ENCODE assay signal across 23 mouse cellular contexts in the genomic region with DNA sequence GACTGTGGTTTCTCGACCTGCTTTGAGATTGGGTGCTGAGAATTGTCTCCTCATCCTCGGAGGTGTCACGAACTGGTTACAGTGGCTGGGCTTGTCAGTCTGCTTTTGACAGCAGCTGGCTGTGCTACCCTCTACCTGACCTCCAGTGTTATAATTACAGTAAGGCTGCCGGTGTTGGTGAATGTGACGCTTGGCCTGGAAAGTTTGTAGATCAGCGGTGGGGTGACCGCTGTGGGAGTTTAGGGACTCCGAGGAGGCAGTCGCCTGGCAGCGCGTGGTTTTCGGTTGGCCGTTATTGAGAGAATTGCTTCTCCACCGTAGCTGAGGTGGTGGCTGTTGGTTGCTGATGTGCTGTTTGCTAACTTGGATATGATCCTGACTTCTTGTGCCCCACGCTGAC.
DNase-seq lines count a peak whose midpoint lies in the region; ATAC-seq and TF ChIP-seq lines count a peak whose summit lies in the region.
"Had no signal": no experiment of that assay in that cellular context is flagged by ENCODE, and none has a peak within 500 bp of the region (broad histone marks: within the 10 kb centered on the region; RNA-seq: fewer than 3 reads in every experiment).

No protein-coding gene starts in this region.

- H3K27ac ChIP-seq in gastrocnemius, adult 2 months = peak overlapping the region; percentile 81; the same call in 1 of the 2 replicates
- H3K27ac ChIP-seq in heart, adult 2 months = peak overlapping the region; percentile 30
- no peak overlapping the region for H3K27ac ChIP-seq in heart, embryonic 11.5 days (ENCODE audit: low read depth, low read length)
- peak overlapping the region; percentile 28; the same call in 1 of the 2 replicates for H3K27ac ChIP-seq in intestine, postnatal 0 days (ENCODE audit: low read depth, low read length)
- no peak overlapping the region for H3K27ac ChIP-seq in intestine, embryonic 15.5 days
- H3K27ac ChIP-seq: embryonic facial prominence, embryonic 12.5 days; embryonic facial prominence, embryonic 15.5 days; heart, embryonic 15.5 days; hindbrain, embryonic 14.5 days; hindbrain, postnatal 0 days had no signal

- H3K79me2 ChIP-seq in heart, adult 2 months (replicated peaks; ENCODE audit: control insufficient read depth, insufficient read depth, low read length) = no peaks in the 10 kb centered on the region

- no peak for TF ChIP-seq CTCF in gastrocnemius, adult 2 months (IDR thresholded peaks at IDR 0.05)
- TF ChIP-seq CTCF in heart, adult 2 months (IDR thresholded peaks at IDR 0.05) = no peak
- no peak for TF ChIP-seq CTCF in intestine, postnatal 0 days (IDR thresholded peaks at IDR 0.05; ENCODE audit: low read depth)

- H3K4me2 ChIP-seq in heart, embryonic 11.5 days = no peak overlapping the region
- no peak overlapping the region for H3K4me2 ChIP-seq in intestine, postnatal 0 days (replicated peaks; ENCODE audit: low read depth)
- H3K4me2 ChIP-seq in intestine, embryonic 15.5 days (replicated peaks) = no peak overlapping the region
- H3K4me2 ChIP-seq: embryonic facial prominence, embryonic 12.5 days; embryonic facial prominence, embryonic 15.5 days; heart, embryonic 15.5 days; hindbrain, embryonic 14.5 days had no signal

- no peaks in the 10 kb centered on the region for H3K27me3 ChIP-seq in heart, adult 2 months (ENCODE audit: control insufficient read depth, insufficient read depth, low read length)
- H3K27me3 ChIP-seq in heart, embryonic 11.5 days (ENCODE audit: control insufficient read depth, insufficient read depth, low read length) = no peaks in the 10 kb centered on the region
- no peaks in the 10 kb centered on the region for H3K27me3 ChIP-seq in intestine, postnatal 0 days (replicated peaks; ENCODE audit: control insufficient read depth, insufficient read depth, low read length)
- H3K27me3 ChIP-seq in intestine, embryonic 15.5 days (replicated peaks) = no peaks in the 10 kb centered on the region
- H3K27me3 ChIP-seq: embryonic facial prominence, embryonic 12.5 days; embryonic facial prominence, embryonic 15.5 days; heart, embryonic 15.5 days had no signal

- H3K36me3 ChIP-seq in heart, adult 2 months (ENCODE audit: control insufficient read depth, insufficient read depth, low read length) = peaks cover 22% of the 10 kb centered on the region
- peaks cover 9% of the 10 kb centered on the region for H3K36me3 ChIP-seq in heart, embryonic 11.5 days (ENCODE audit: control insufficient read depth, insufficient read depth, low read length)
- peaks cover 29% of the 10 kb centered on the region for H3K36me3 ChIP-seq in intestine, postnatal 0 days (ENCODE audit: control insufficient read depth, insufficient read depth)
- H3K36me3 ChIP-seq in intestine, embryonic 15.5 days = no peaks in the 10 kb centered on the region

- intact Hi-C loops in gastrocnemius, adult 2 months (cut with DNase I) = no loop called here
- intact Hi-C loops in heart, adult 2 months (cut with DNase I) = no loop called here

- H3K4me3 ChIP-seq in gastrocnemius, adult 2 months = no peak overlapping the region
- H3K4me3 ChIP-seq in heart, adult 2 months = no peak overlapping the region
- H3K4me3 ChIP-seq in heart, embryonic 11.5 days (ENCODE audit: low read depth, low read length) = no peak overlapping the region
- no peak overlapping the region for H3K4me3 ChIP-seq in intestine, postnatal 0 days (ENCODE audit: low read depth, low read length)
- no peak overlapping the region for H3K4me3 ChIP-seq in intestine, embryonic 15.5 days (replicated peaks)
- H3K4me3 ChIP-seq: embryonic facial prominence, embryonic 12.5 days; embryonic facial prominence, embryonic 15.5 days; heart, embryonic 15.5 days had no signal

- no peak for TF ChIP-seq EP300 in heart, adult 2 months (IDR thresholded peaks at IDR 0.05; ENCODE audit: insufficient read depth, low read depth, low read length)

- no peak for TF ChIP-seq POLR2A in heart, adult 2 months (IDR thresholded peaks at IDR 0.05; ENCODE audit: insufficient read depth, low read depth, low read length)

- H3K9me3 ChIP-seq in heart, embryonic 11.5 days (replicated peaks; ENCODE audit: control insufficient read depth, low read length) = no peaks in the 10 kb centered on the region
- no peaks in the 10 kb centered on the region for H3K9me3 ChIP-seq in intestine, postnatal 0 days (ENCODE audit: control insufficient read depth)
- no peaks in the 10 kb centered on the region for H3K9me3 ChIP-seq in intestine, embryonic 15.5 days
- H3K9me3 ChIP-seq: embryonic facial prominence, embryonic 12.5 days; embryonic facial prominence, embryonic 15.5 days; heart, embryonic 15.5 days had no signal

- ATAC-seq in heart, embryonic 11.5 days (replicated peaks; ENCODE audit: insufficient number of reproducible peaks, low FRiP score, low TSS enrichment) = no peak
- no peak for ATAC-seq in intestine, postnatal 0 days
- ATAC-seq in intestine, embryonic 15.5 days = no peak
- ATAC-seq: forebrain, embryonic 14.5 days; forebrain, postnatal 0 days; hindbrain, postnatal 0 days; inflammation-experienced regulatory T-cells, adult 6 months had no signal

- H3K4me1 ChIP-seq in heart, adult 2 months (ENCODE audit: control insufficient read depth, insufficient read depth, low read length) = peaks cover 3% of the 10 kb centered on the region
- H3K4me1 ChIP-seq in heart, embryonic 11.5 days (ENCODE audit: control insufficient read depth, insufficient read depth, low read length) = no peaks in the 10 kb centered on the region
- H3K4me1 ChIP-seq in intestine, postnatal 0 days (replicated peaks; ENCODE audit: control insufficient read depth, insufficient read depth, low read length) = no peaks in the 10 kb centered on the region
- no peaks in the 10 kb centered on the region for H3K4me1 ChIP-seq in intestine, embryonic 15.5 days (replicated peaks)
- H3K4me1 ChIP-seq: embryonic facial prominence, embryonic 12.5 days; embryonic facial prominence, embryonic 15.5 days; heart, embryonic 15.5 days had no signal

- WGBS in heart, adult 2 months = 82% methylated on average over 15 of the region's 15 CpGs
- WGBS in heart, embryonic 11.5 days (ENCODE audit: insufficient replicate concordance) = 88% methylated on average over 15 of the region's 15 CpGs
- WGBS in intestine, postnatal 0 days = 93% methylated on average over 15 of the region's 15 CpGs
- 93% methylated on average over 15 of the region's 15 CpGs for WGBS in intestine, embryonic 15.5 days

- DNase-seq in gastrocnemius, adult 2 months = peak; percentile 36
- no peak for DNase-seq in gastrocnemius, postnatal 25 days
- peak; percentile 25 to 32 for DNase-seq in heart, adult 2 months
- no peak for DNase-seq in natural killer cell, adult 2 months (ENCODE audit: low spot score in 2 of 2)
- DNase-seq: adrenal gland, postnatal 10 days; adrenal gland, postnatal 36 days; cerebellum, adult 11 months; cerebellum, adult 2 months; cerebellum, adult 9-11 months; forebrain, postnatal 0 days; gastrocnemius, postnatal 36 days; kidney, adult 11 months; kidney, adult 8-10 months had no signal

- no peak overlapping the region for H3K9ac ChIP-seq in heart, adult 2 months (ENCODE audit: low read depth, low read length)
- no peak overlapping the region for H3K9ac ChIP-seq in heart, embryonic 11.5 days (ENCODE audit: low read depth, low read length)
- no peak overlapping the region for H3K9ac ChIP-seq in intestine, postnatal 0 days (ENCODE audit: low read depth, low read length)
- no peak overlapping the region for H3K9ac ChIP-seq in intestine, embryonic 15.5 days
- H3K9ac ChIP-seq: embryonic facial prominence, embryonic 12.5 days; embryonic facial prominence, embryonic 15.5 days; forebrain, postnatal 0 days; heart, embryonic 15.5 days; hindbrain, embryonic 14.5 days had no signal

Comparison
In these comparisons a context has a peak if more than half of its experiments do, and no peak if none do; other contexts are left out.
1. DNase-seq: peak in gastrocnemius, adult 2 months (single experiment) and heart, adult 2 months (2 of 2); none in gastrocnemius, postnatal 25 days (single experiment) and natural killer cell, adult 2 months (0 of 2).
2. H3K27ac ChIP-seq: peak in gastrocnemius, adult 2 months (single experiment), heart, adult 2 months (single experiment) and intestine, postnatal 0 days (single experiment); none in heart, embryonic 11.5 days (single experiment) and intestine, embryonic 15.5 days (single experiment).